In genomic region chr4:133830453-133830852, GRCm38 (mm10) we compare ENCODE assay signal across 14 mouse cellular contexts. TPM values are rescaled to one million over a fixed set of nuclear protein-coding genes. Genes with fewer than 3 reads are reported as not detected.
DNase-seq lines count a peak whose midpoint lies in the region; ATAC-seq and TF ChIP-seq lines count a peak whose summit lies in the region.
"Had no signal": no experiment of that assay in that cellular context is flagged by ENCODE, and none has a peak within 500 bp of the region (broad histone marks: within the 10 kb centered on the region; RNA-seq: fewer than 3 reads in every experiment).

No protein-coding gene starts in this region.

- TF ChIP-seq CTCF in layer of hippocampus, adult 2 months (conservative IDR thresholded peaks at IDR 0.05): 0 out of 2 replicates have a peak, but pooled peaks have one; percentile 2

- H3K27ac ChIP-seq in layer of hippocampus, adult 2 months: no peak overlapping the region
- H3K27ac ChIP-seq: embryonic facial prominence, embryonic 13.5 days; forebrain, embryonic 13.5 days; heart, embryonic 10.5 days; hindbrain, embryonic 15.5 days; liver, embryonic 15.5 days had no signal

- H3K4me3 ChIP-seq in layer of hippocampus, adult 2 months: no peak overlapping the region
- H3K4me3 ChIP-seq: embryonic facial prominence, embryonic 13.5 days; forebrain, embryonic 13.5 days; heart, embryonic 10.5 days; hindbrain, embryonic 15.5 days; liver, embryonic 15.5 days; myocyte had no signal

- DNase-seq in CD4-positive, CD25-positive, alpha-beta regulatory T cell, adult 2 months (ENCODE audit: low read depth, low spot score): peak; percentile 49
- DNase-seq in layer of hippocampus, adult 2 months (ENCODE audit: low spot score in 2 of 2): no peak
- no peak for DNase-seq in layer of hippocampus, adult 8-10 months (ENCODE audit: low spot score in 2 of 2)
- peak; percentile 24 for DNase-seq in lung, postnatal 36 days
- no peak for DNase-seq in lung, postnatal 25 days (ENCODE audit: low spot score)
- peak; percentile 51 for DNase-seq in naive thymus-derived CD4-positive, alpha-beta T cell, adult 2 months (ENCODE audit: low read depth)

- no peak for ATAC-seq in CD4-positive, CD25-positive, alpha-beta regulatory T cell, adult 4 months
- ATAC-seq in erythroblast, adult 5-6 weeks (replicated peaks; ENCODE audit: low FRiP score, poor library complexity, severe bottlenecking): no peak
- ATAC-seq: forebrain, embryonic 13.5 days had no signal

RNA-seq across cellular contexts. Expression of gene Rps6ka1, which starts 57.1 kb away (rescaled TPM):
- 100 to 1,000 TPM; 118 to 183 TPM for polyA plus RNA-seq in CD4-positive, CD25-positive, alpha-beta regulatory T cell, adult 4 months (2017; shearing (Covaris generic))
- total RNA-seq in layer of hippocampus, adult 2 months (2021): 10 to 100 TPM in 1 of 2 experiments, 1 to 10 TPM in 1; 8.6 to 11.9 TPM
- 10 to 100 TPM; 12.6 to 27.6 (median 19.4) TPM for total RNA-seq in layer of hippocampus, adult 8-10 months (2022)
- total RNA-seq in erythroblast, adult 5-6 weeks (2015; ENCODE audit: low replicate concordance): 40.0 and 40.1 TPM in 2 replicates
- 67.2 and 89.1 TPM in 2 replicates for total RNA-seq in erythroblast, adult 5-6 weeks (2017; ENCODE audit: low replicate concordance)

Comparison
In these comparisons a context has a peak if more than half of its experiments do, and no peak if none do; other contexts are left out.
1. DNase-seq: peak in CD4-positive, CD25-positive, alpha-beta regulatory T cell, adult 2 months (single experiment), lung, postnatal 36 days (single experiment) and naive thymus-derived CD4-positive, alpha-beta T cell, adult 2 months (single experiment); none in layer of hippocampus, adult 2 months (0 of 2), layer of hippocampus, adult 8-10 months (0 of 2) and lung, postnatal 25 days (single experiment).